Mouse (Mus musculus): ENCODE results near the gene P2ry12.

DNA sequence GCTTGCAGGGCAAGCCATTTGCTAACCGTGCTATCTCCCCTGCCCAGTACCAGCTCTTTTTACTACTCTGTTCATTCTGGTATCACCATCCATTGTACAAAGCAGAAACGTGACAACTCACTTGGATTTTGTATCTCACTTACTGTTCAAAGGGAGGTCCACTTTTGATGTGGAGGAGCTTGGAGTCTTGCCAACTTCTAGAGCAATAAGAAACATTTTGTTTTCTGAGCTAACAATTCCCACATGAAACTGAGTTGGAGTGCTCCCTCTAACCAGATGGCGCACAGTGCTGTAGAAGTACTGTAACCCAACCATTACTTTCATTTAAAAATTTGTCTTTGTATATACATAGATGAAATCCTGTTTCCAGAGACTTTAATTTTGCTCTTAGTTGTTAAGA lies 31.8 kb downstream of the P2ry12 start:
- TF ChIP-seq POLR2A (IDR thresholded peaks at IDR 0.05; ENCODE audit: insufficient read length, low read depth): no peak
- no peak for TF ChIP-seq POLR2AphosphoS2 (IDR thresholded peaks at IDR 0.05; ENCODE audit: insufficient read length, low read depth)
- no peak for TF ChIP-seq USF1 (IDR thresholded peaks at IDR 0.05; ENCODE audit: low read depth)
- TF ChIP-seq MYOG (IDR thresholded peaks at IDR 0.05; ENCODE audit: control insufficient read depth in 1 of 3, insufficient read depth in 1 of 3, insufficient read length in 2 of 3, low read depth in 2 of 3): no peak
- TF ChIP-seq MAX (IDR thresholded peaks at IDR 0.05; ENCODE audit: low read depth): no peak
